Mouse (Mus musculus): ENCODE data around the gene Rabep1. TPM values are rescaled to one million over a fixed set of nuclear protein-coding genes. Genes with fewer than 3 reads are reported as not detected.
A peak's percentile ranks its signal among the peaks of the same experiment; 100 is the strongest.

Rabep1 gene
- 100 to 1,000 TPM; 107 to 109 TPM for total RNA-seq (2021)
- long read RNA-seq, experiment 1, full-length matches to known transcripts = 28 of 63 reads
- long read RNA-seq, experiment 1, partial matches to known transcripts = 13 of 63 reads
- long read RNA-seq, experiment 1, other reads (novel, unspliced or antisense) = 22 of 63 reads
- long read RNA-seq, experiment 2, full-length matches to known transcripts = 30 of 62 reads
- long read RNA-seq, experiment 2, partial matches to known transcripts = 11 of 62 reads
- long read RNA-seq, experiment 2, other reads (novel, unspliced or antisense) = 21 of 62 reads

DNA sequence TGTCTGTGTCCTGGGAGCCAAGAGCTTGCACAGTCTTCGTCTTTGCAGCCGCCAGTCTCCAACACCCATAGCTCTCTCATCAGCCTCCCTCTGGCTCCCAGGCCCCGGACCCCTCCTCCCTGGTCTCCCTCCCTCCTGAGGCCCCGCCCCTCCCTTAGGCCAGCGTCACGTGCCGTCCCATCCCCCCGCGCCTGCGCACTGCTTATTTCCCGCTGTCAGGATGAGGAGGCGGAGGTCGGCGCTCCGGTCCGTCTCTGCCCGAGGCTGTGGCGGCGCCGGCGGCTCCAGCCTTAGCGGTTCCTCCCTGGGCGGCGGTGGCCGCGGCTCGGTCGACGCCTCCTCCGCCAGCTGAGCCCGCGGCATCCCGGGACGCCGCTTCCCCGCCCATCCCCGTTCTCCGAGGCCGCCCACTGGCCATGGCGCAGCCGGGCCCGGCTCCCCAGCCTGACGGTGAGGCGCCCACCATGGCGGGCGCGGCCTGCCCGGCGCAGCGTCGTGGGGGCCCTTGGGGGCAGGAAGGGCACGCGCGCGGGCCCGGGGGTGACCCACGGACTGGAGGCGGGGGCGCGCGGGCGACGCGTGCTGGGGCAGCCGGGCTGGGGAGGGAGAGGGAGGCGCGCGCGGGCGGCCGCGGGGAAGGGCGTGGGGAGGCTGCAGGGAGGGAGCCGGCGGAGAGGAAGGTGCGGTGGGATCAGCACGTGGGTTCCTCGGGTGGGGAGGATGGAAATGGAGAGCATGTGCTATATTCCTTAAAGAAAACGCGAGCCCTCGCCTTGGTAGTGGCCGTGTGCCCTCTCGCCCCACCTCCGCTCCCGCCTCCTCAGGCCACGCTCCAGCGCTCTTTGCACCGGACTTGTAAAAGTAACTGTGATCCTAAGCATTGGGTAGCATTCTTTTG is at the start of gene Rabep1:
Gene Rabep1, plus strand, starts transcription at position 220 of the 898 bp plus-strand sequence.
- peak; percentile 94 to 95 for DNase-seq (ENCODE audit: low spot score in 2 of 2)

DNA sequence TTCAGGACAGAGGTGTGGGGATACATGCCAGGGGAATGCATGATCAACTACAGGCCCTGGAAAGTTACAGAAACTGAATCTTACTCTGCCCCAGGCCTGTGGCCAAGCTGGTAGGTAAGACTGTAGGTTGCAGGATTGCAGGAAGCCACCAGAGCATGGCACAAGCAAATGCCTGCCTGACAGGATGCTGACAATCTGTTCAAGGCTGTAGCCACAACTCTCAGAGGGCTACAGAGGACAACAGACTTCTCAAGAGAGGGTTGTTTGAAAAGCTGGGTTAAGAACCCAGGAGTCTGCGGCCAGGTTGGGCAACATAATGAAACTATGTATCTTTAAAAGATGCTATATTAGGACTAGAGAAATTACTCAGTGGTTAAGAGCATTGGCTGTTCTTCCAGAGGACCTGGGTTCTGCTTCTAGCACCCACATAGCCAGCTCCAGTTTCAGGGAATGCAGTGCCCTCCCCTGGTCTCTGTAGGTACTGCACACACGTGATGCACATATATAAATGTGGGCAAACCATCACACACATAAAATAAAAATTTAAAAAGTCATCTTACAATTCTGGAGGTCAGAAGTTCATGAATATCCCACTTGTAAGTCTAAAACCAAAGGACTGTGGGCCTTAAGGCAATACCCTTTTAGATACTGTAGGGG is 42.2 kb upstream of the Rabep1 start:
- no peak for DNase-seq (ENCODE audit: low spot score in 2 of 2)

DNA sequence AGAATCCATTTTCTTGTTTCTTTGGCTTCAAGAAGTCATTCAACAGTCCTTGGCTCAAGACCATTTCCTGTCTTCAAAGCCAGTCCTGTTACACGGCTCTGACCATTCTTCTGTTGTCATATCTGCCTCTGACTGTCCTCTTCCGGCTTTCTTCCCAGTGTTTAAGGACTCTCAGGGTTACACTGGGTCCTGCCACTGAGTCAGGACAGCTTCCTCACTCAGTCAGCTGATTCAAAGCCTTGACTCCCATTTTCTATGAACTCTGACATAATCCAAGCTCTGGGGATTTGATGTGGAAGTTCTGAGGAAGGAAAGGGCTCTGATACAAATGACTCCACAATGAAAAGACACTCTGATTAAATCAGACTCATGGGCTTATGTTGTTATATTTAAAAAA is 41.7 kb upstream of the Rabep1 start:
- no peak for DNase-seq (ENCODE audit: low spot score in 2 of 2)

DNA sequence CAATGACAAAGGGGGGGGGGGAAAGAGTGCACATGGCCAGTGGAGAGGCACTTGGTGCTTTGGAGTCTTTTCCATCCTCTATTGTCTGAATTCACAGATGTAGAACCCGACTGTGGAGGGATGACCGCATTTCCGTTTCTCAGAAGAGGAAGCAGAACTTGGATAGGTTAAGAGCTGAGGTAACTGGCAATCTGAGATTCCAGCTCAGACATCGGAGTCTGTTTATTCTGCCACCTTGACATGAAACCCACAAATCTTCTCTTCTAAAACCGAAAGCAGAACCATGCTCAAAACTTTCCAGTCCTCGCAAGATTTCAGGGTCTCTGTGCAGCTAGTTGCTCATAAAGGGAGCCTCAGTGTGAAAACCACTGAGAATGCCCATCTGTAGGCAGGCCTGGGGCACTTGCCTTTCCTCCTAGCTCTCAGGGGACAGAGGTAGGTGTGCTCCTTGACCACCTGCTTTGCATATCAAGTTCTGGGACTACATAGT is 40.8 kb upstream of the Rabep1 start:
- DNase-seq (ENCODE audit: low spot score in 2 of 2) = no peak

DNA sequence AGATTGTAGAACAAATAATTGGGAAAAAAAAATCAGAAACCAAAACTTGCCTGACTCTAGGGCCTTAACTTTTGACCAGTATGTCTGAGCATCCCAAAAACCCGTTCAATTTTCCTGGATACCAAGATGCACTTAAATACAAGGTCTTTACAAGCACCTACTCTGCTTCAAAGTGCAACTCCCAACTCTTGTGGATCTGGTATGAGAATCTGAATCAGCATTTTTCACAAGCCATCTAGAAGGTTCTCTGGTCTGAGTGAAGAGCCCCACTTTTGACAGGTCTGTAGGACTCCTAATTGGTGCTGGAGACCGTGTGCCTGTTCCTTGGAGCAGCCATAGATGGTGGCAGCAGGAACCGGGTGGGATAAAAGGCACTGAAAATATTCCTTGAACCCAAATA is 40.2 kb upstream of the Rabep1 start:
- DNase-seq (ENCODE audit: low spot score in 2 of 2) = no peak

DNA sequence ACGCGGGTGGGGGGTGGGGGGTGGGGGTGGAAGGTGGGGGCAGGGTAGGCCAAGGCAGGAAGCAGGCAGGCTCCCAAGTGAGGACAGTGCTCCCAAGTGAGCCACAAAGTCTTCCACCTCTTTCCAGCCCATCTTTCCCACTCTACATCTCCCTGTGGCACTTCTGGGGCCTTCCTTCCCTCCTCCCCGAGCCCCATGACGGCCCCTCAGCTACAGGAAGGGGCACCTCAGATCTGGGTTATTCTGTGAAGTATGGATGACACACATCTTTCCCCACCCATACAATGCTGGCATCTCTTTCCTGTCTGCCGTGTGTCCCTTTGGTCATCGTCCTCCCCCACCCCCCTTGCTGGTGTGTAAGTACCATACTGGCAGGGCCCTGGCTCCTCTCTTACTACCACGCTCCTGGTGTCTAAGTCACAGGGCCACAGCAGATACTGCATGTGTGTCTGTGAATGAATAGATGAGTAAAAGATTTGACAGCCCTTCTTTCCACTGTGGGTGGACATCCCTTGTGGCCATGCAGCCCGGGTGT is 38.9 kb upstream of the Rabep1 start:
- DNase-seq (ENCODE audit: low spot score in 2 of 2) = no peak

DNA sequence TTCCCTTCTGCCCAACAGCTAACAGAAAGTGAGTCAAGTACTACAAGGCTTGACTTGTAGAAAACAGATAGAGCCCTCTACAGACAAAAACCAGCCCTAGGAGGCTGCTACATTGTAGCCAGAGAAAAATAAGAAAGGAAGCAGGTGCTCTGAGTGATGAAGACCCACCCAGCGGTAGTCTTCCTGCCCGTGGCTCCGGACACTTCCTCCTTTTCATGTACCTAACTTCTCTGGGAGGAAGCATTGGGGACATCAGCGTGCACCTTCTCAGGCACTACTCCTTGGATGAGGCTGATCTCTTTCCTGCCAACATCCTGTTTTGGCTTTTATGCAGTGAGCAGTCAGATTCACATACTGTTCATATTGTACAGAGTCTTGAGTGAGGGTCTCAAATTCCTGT is 37.9 kb upstream of the Rabep1 start:
- no peak for DNase-seq (ENCODE audit: low spot score in 2 of 2)

DNA sequence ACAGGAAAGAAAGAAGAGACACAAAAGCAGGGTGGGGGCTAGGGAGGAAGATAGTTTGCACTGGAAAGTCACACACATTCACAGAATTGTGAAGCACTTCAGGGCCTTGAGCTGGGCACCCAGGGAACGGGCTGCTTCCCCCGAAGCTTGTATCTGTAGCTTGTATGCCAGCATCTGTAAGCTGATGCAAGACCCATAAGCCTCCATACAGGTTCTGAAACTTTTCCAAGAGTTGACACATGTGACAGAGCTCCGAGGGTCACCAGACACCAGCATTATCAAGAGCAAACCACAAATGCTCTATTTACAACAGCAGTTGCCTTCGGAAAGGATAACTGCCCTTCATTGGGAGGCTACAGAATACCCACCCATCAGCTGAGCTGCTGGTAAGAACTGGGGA is 36.9 kb upstream of the Rabep1 start:
- DNase-seq (ENCODE audit: low spot score in 2 of 2) = no peak

DNA sequence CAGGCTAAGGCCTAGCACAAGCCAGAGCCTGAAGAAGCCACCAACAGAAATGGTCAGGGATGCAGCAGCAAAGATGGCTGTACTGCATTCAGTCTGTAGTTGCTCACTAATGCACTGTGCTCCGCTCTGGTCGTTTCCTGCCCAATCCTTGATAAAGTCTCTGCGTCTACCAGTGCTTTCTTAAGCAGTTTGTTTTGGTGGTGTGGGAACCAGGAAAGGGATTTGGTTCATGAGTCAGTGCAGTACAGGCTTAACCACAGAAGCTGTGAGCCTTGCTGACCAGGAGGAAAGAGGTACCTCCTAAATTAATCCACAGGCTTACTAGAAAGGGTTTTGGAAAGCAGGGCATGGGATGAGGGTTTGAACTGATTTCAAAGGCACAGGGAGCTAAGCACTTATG is 36.5 kb upstream of the Rabep1 start:
- DNase-seq (ENCODE audit: low spot score in 2 of 2) = no peak

DNA sequence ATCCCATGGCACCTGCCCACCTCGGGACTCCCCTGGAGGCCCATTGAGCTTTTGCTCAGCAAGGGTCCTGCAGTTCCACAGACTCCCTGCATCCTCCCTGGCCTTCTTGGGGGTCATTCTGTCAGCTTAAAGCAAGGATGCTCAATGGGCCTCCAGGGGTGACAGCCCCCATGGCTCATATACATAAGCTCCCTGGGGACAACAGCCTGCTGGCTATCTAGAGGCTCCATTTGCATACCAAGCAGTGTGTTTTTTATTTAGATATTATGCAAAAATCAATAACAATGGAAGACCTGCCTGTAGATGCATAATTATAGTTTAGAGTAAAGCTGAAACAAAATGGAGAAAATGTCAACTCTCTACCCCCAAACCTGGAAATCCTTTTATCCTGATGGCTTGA is 35.6 kb upstream of the Rabep1 start:
- DNase-seq (ENCODE audit: low spot score in 2 of 2) = no peak

DNA sequence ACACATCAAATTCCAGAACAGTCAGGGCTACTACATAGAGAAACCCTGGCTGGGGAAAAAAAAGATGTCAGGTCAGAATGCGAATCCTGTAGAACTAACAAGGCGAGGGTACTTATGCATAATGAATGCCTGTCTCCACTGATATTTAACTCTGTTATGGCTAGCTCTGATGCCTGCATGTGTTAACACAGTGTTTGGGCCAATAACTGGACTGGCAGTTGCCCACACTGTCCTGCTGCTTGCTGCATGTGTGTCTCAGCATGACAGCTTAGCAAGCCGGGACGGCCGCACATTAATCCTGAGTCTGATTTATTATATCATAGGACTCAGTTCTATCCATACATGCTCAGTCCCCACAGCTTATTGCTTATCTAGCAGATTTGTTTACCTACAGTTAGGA is 33.5 kb upstream of the Rabep1 start:
- DNase-seq (ENCODE audit: low spot score in 2 of 2) = no peak

DNA sequence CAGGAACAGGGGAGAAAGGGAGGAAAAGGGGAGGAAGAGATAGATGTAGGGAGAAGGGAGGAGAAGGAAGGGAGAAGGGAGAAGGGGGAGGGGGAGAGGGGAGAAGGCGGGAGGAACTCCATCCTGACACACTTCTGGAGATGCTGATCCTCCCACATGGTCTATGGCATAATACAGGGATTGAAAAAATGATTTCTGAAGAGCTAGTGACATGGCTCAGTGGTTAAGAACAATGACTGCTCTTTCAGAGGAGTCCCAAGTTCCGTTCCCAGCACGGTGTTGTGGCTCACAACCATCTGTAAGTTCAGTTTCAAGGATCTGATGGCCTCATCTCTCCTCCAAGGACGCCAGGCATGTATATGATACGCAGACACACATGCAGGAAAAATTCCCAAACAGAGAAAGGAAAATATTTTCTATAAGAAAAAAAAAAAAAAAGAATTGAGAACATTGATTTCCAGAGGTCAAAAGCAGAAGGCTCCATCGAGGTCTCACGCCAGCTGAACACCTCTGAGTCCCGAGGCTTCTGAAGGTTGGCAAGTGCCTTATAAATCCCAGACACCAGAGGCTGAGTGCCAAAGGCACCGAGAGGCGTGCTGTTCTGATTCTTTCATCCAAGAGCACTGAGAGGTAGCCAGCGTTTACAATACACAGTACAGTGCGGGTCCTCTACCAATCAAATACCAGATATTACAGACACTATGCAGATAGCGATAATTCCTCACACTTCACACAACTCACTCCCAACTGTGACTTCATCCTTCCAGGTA is 32.9 kb upstream of the Rabep1 start:
- no peak for DNase-seq (ENCODE audit: low spot score in 2 of 2)

DNA sequence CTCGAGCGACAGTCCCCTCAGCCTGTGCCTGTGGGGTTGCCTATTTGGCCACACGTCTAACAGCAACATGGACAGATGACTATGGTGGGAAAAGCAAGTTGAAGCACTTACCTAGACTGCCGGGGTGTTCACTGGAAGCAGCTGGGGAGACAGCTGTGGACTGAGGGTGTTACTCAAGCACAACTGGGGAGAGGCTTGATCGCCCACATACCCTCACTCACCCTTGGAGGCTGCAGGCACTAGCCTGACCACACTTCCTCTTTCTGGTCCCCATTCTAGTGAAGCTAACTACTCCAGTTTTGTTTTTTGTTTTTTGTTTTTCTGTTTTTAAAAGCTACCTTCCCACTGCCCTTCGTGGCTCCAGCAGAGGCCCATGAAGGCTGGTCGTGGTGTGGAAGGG is 32.2 kb upstream of the Rabep1 start, which contains the start of gene Scimp:
Gene Scimp, minus strand, starts transcription at position 222 of the 400 bp plus-strand sequence.
- DNase-seq (ENCODE audit: low spot score in 2 of 2) = no peak

DNA sequence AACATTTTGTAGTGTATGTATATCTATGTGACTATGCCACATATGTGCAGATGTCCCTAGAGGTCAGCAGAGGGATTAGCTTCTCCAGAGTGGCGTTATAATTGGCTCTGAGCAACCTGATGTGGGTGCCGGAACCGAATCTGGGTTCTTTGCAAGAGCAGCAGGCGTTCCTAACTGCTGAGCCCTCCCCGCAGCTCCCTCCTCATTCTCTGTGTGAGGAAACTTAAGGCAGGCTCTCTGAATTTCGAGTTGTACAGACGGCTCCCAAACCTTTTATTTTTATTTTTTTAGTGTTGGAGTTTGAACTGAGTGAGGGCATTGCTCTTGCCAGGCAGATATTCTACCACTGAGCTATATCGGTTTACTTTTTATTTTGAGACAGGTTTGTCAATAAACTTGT is 29.5 kb upstream of the Rabep1 start:
- no peak for DNase-seq (ENCODE audit: low spot score in 2 of 2)

DNA sequence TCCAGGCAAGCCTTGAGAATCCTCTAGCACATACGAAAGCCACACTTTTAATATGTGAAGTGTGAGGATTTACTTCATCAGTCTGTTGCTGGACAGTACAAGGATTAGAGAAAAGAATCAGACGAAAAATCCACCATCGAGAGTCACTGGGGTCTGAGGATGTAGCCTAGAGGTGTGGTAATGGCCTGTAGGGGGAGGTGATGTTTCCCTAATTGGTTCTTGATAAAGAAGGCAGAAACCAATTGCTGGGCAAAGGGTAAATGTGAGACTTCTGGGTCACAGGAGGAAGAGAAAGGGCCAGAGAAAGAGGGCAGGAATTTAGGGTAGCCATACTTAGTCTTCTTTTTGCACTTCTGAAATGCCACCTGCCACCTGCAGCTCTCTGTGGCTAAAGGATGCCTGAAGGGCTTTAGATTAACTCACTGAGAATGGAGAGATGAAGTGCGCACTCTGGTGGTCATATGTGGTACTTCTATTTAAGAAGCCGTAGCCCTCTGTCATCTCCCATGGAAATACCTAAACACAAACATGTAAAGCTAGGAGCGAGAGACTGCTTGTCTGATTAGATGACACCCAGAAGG is 29.0 kb upstream of the Rabep1 start:
- DNase-seq (ENCODE audit: low spot score in 2 of 2) = peak; percentile 55 to 70

DNA sequence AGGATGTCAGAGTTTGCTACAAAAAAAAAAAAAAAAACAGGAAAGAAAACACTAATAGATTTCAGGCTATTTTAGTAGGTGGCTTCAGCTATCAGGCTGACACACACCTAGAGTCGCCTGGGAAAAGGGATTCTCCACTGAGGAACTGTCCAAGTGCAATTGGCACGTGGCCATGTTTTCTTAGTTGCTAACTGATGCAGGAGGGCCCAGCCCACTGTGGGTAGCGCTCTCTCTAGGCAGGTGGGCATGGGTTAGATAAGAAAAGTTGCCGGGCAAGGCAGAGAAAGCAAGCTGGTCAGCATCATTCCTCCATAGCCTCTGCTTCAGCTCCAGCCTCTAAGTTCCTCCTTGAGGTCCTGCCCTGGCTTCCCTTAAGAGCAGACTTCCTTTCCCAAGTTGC is 27.8 kb upstream of the Rabep1 start:
- DNase-seq (ENCODE audit: low spot score in 2 of 2) = no peak

DNA sequence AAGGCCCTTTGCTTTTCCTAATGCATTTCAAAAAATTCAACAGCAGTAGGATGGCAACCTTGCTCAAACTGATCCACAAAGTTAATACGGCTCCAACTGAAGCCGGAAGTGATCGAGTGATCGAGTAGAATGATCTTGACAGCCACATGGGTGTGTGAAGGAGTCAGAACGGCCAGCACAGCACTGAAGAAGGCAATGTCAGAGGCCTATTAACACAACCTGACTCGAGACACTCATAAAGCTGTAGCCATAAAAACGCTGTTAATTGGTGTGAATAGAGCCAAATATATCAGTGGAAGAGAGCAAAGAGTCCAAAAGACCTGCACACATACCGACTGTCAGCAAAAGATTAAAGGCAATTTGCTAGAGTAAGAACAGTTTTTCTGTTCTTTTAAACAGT is 24.5 kb upstream of the Rabep1 start:
- no peak for DNase-seq (ENCODE audit: low spot score in 2 of 2)

DNA sequence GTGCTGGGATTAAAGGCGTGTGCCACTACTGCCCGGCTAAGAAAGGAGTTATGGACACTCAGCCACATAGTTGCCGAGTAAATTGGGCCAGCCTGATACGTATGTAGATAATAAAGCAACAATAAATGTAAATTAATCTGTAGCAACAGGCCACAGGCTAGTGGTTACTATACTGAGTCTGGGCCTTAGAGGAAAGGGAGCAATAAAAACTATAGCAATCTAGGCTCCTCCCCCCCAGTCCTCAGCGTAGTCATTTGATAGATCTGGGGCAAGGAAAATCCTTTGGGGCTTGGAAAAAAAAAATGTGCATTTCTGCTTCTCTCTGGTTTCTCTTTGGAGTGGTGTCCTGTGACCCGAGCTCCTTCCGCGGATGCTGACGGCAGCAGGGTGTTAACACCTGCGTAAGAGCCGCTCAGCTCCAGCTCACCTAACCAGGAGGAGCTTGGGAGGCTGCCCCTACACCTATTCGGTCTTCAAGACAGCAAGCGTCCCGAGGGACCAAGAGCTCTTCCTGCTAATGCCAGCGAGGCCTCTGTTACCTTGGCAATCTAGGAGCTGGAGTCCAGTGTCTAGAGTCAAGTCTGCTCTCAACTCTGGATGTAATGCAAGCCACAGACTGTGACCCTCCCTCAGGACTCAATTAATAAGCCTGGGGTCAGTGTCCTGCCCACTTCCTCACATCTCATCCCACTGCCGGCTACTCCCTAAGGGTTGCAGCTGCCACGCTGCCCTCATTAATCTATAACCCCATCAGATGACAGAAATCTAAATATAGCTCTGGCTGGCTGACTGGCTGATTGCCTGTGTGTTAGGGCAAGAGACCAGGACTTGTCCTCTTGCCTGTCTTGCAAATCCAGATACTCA is 22.6 kb upstream of the Rabep1 start:
- DNase-seq (ENCODE audit: low spot score in 2 of 2) = no peak

DNA sequence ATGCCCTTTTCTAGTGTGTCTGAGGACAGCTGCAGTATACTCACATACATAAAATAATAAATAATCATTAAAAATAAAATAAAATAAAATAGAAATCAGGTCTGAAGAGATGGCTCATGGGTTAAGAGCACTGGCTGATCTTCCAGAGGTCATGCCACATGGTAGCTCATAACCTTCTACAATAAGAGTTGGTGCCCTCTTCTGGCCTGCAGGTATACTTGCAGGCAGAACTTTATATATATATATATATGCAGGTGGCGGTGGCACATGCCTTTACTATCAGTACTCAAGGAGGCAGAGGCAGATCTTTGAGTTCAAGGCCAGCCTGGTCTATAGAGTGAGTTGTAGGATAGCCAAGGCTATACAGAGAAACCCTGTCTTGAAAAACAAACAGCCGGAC is 18.4 kb upstream of the Rabep1 start:
- DNase-seq (ENCODE audit: low spot score in 2 of 2) = no peak
